Comparison of ENCODE assay signal across 19 mouse cellular contexts in genomic region chr1:194714138-194715031, GRCm38 (mm10).
DNase-seq lines count a peak whose midpoint lies in the region; ATAC-seq lines count a peak whose summit lies in the region.
"Had no signal": no experiment of that assay in that cellular context is flagged by ENCODE, and none has a peak within 500 bp of the region (broad histone marks: within the 10 kb centered on the region; RNA-seq: fewer than 3 reads in every experiment).

No protein-coding gene starts in this region.

- H3K4me1 ChIP-seq in forebrain, embryonic 13.5 days = peaks cover 23% of the 10 kb centered on the region
- 0 out of 2 replicates have a peak, but pooled peaks cover 2% of the 10 kb centered on the region for H3K4me1 ChIP-seq in forebrain, embryonic 10.5 days
- H3K4me1 ChIP-seq in kidney, embryonic 16.5 days (ENCODE audit: insufficient read depth, low read length) = peaks cover 14% of the 10 kb centered on the region; the same call in 1 of the 2 replicates
- no peaks in the 10 kb centered on the region for H3K4me1 ChIP-seq in intestine, embryonic 14.5 days (replicated peaks; ENCODE audit: control insufficient read depth, insufficient read depth, low read length)
- H3K4me1 ChIP-seq: liver, embryonic 15.5 days had no signal

- 87% methylated on average over 4 of the region's 4 CpGs for WGBS in forebrain, embryonic 13.5 days
- WGBS in forebrain, embryonic 10.5 days = 87% methylated on average over 4 of the region's 4 CpGs
- WGBS in kidney, embryonic 16.5 days = 41% methylated on average over 4 of the region's 4 CpGs
- 70% methylated on average over 4 of the region's 4 CpGs for WGBS in intestine, embryonic 14.5 days

- no peak overlapping the region for H3K4me2 ChIP-seq in forebrain, embryonic 13.5 days
- no peak overlapping the region for H3K4me2 ChIP-seq in kidney, embryonic 16.5 days (replicated peaks; ENCODE audit: low read depth, low read length)
- no peak overlapping the region for H3K4me2 ChIP-seq in intestine, embryonic 14.5 days (ENCODE audit: low read length)
- H3K4me2 ChIP-seq: embryonic facial prominence, embryonic 13.5 days; forebrain, embryonic 12.5 days; liver, embryonic 15.5 days had no signal

- no peak overlapping the region for H3K9ac ChIP-seq in forebrain, embryonic 13.5 days
- no peak overlapping the region for H3K9ac ChIP-seq in kidney, embryonic 16.5 days (replicated peaks; ENCODE audit: low read length)
- no peak overlapping the region for H3K9ac ChIP-seq in intestine, embryonic 14.5 days (ENCODE audit: low read length)
- H3K9ac ChIP-seq: embryonic facial prominence, embryonic 13.5 days; forebrain, embryonic 12.5 days; liver, embryonic 15.5 days had no signal

- H3K36me3 ChIP-seq in forebrain, embryonic 13.5 days (ENCODE audit: poor library complexity, severe bottlenecking) = peaks cover 34% of the 10 kb centered on the region
- no peaks in the 10 kb centered on the region for H3K36me3 ChIP-seq in forebrain, embryonic 10.5 days (replicated peaks)
- no peaks in the 10 kb centered on the region for H3K36me3 ChIP-seq in kidney, embryonic 16.5 days (ENCODE audit: insufficient read depth, low read length)
- H3K36me3 ChIP-seq in intestine, embryonic 14.5 days (ENCODE audit: control insufficient read depth, insufficient read depth, low read length) = no peaks in the 10 kb centered on the region
- H3K36me3 ChIP-seq: embryonic facial prominence, embryonic 13.5 days; liver, embryonic 15.5 days had no signal

- no peaks in the 10 kb centered on the region for H3K9me3 ChIP-seq in forebrain, embryonic 13.5 days (replicated peaks)
- H3K9me3 ChIP-seq in forebrain, embryonic 10.5 days = no peaks in the 10 kb centered on the region
- H3K9me3 ChIP-seq in kidney, embryonic 16.5 days (ENCODE audit: low read length) = no peaks in the 10 kb centered on the region
- H3K9me3 ChIP-seq in intestine, embryonic 14.5 days (ENCODE audit: control insufficient read depth, low read length) = no peaks in the 10 kb centered on the region
- H3K9me3 ChIP-seq: embryonic facial prominence, embryonic 13.5 days; forebrain, embryonic 12.5 days; hindbrain, embryonic 10.5 days; liver, embryonic 15.5 days; midbrain, embryonic 10.5 days had no signal

- no peak for ATAC-seq in forebrain, embryonic 13.5 days
- peak; percentile 68 for ATAC-seq in kidney, embryonic 16.5 days (ENCODE audit: low FRiP score, low TSS enrichment)
- 0 out of 2 replicates have a peak, but pooled peaks have one; percentile 36 for ATAC-seq in intestine, embryonic 14.5 days (replicated peaks; ENCODE audit: low FRiP score, low TSS enrichment, low read depth)
- ATAC-seq in megakaryocyte-erythroid progenitor cell, adult 5-6 weeks (replicated peaks; ENCODE audit: low FRiP score, low TSS enrichment, poor library complexity, severe bottlenecking) = no peak
- ATAC-seq: inflammation-experienced regulatory T-cells, adult 6 months had no signal

- no peaks in the 10 kb centered on the region for H3K27me3 ChIP-seq in forebrain, embryonic 13.5 days
- no peaks in the 10 kb centered on the region for H3K27me3 ChIP-seq in forebrain, embryonic 10.5 days (ENCODE audit: poor library complexity, severe bottlenecking)
- H3K27me3 ChIP-seq in kidney, embryonic 16.5 days (ENCODE audit: insufficient read depth, low read length) = no peaks in the 10 kb centered on the region
- H3K27me3 ChIP-seq in intestine, embryonic 14.5 days (replicated peaks; ENCODE audit: control insufficient read depth, insufficient read depth, low read length) = no peaks in the 10 kb centered on the region
- H3K27me3 ChIP-seq: embryonic facial prominence, embryonic 13.5 days; forebrain, embryonic 12.5 days; liver, embryonic 15.5 days had no signal

- 0 out of 2 replicates have a peak overlapping the region, but pooled peaks have one; percentile 10 for H3K27ac ChIP-seq in forebrain, embryonic 13.5 days
- no peak overlapping the region for H3K27ac ChIP-seq in forebrain, embryonic 10.5 days
- H3K27ac ChIP-seq in kidney, embryonic 16.5 days (ENCODE audit: low read length) = no peak overlapping the region
- H3K27ac ChIP-seq in intestine, embryonic 14.5 days (ENCODE audit: low read depth) = no peak overlapping the region
- H3K27ac ChIP-seq: embryonic facial prominence, embryonic 13.5 days; forebrain, embryonic 12.5 days; heart, adult 2 months; hindbrain, embryonic 10.5 days; liver, embryonic 15.5 days; midbrain, embryonic 10.5 days; stomach, postnatal 0 days had no signal

- DNase-seq in forebrain, embryonic 10.5 days (ENCODE audit: extremely low spot score, low spot score) = no peak
- DNase-seq in kidney, postnatal 36 days = no peak
- peak; percentile 39 for DNase-seq in cerebellum, adult 9-10 months
- no peak for DNase-seq in intestine, embryonic 14.5 days (ENCODE audit: low spot score)
- no peak for DNase-seq in lung, adult 18-20 months
- DNase-seq: adrenal gland, adult 8-10 months; B cell, adult 2 months; heart, adult 2 months; thymus, postnatal 14 days had no signal

- no peak overlapping the region for H3K4me3 ChIP-seq in forebrain, embryonic 13.5 days
- no peak overlapping the region for H3K4me3 ChIP-seq in forebrain, embryonic 10.5 days
- H3K4me3 ChIP-seq in kidney, embryonic 16.5 days (ENCODE audit: low read length) = no peak overlapping the region
- H3K4me3 ChIP-seq in intestine, embryonic 14.5 days (ENCODE audit: low read depth, low read length) = no peak overlapping the region
- H3K4me3 ChIP-seq: embryonic facial prominence, embryonic 13.5 days; forebrain, embryonic 12.5 days; heart, adult 2 months; hindbrain, embryonic 10.5 days; liver, embryonic 15.5 days; midbrain, embryonic 10.5 days had no signal

Comparison
In these comparisons a context has a peak if more than half of its experiments do, and no peak if none do; other contexts are left out.
1. ATAC-seq: peak in kidney, embryonic 16.5 days (single experiment) and intestine, embryonic 14.5 days (single experiment); none in forebrain, embryonic 13.5 days (single experiment) and megakaryocyte-erythroid progenitor cell, adult 5-6 weeks (single experiment).